Mouse (Mus musculus): ENCODE measurements around the gene Hmg20a. TPM values are rescaled to one million over a fixed set of nuclear protein-coding genes. Genes with fewer than 3 reads are reported as not detected.

Hmg20a gene
- polyA plus RNA-seq, 1 experiment from 2014 or later = 12.4 TPM

DNA sequence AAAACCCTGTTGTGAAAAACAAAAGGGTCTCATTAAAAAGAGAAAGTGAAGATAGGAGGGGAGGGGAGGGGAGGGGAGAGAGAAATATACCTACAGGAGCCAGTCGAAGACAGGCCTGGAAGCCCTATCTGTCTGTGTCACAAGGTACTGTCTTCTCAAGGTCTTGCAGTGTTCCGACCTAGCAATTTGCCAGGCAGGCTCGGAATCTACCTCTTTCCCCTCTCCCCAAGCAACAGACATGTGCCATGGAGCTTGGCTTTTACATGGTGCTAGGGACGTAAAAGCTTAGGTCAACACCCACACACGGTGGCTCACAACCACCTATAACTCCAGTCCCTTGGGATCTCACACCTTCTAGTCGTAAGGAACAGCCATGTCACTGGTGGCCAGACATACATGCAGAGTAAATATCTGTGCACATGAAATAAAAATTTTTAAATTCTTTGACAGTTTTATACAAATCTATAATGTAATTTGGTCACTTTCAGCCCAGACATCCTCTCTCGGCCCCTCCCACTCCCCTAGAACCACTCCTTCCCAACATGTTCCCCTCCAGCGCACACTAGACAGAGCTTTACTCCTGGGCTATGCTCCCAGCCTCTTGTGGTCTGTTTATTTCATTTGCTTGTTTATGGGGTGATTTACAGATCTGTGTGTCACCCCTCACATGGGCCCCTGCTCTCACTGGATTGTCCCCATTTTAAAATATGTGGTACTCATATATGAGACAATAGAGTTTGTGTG, 81.1 kb downstream of the Hmg20a start:
- H3K4me1 ChIP-seq (ENCODE audit: control insufficient read depth, low read depth, low read length) = no peaks in the 10 kb centered on the region; the same call in 1 of the 2 replicates
- H3K4me3 ChIP-seq (ENCODE audit: low read depth, low read length) = no peak overlapping the region
- no peak overlapping the region for H3K27ac ChIP-seq (ENCODE audit: low read length)
- H3K9me3 ChIP-seq (replicated peaks; ENCODE audit: control insufficient read depth, low read length) = no peaks in the 10 kb centered on the region
- no peak for ATAC-seq (ENCODE audit: low read depth)
- no peak overlapping the region for H3K9ac ChIP-seq (ENCODE audit: low read depth, low read length)
- no peaks in the 10 kb centered on the region for H3K27me3 ChIP-seq (ENCODE audit: control insufficient read depth, insufficient read depth, low read depth, low read length)
- H3K36me3 ChIP-seq (ENCODE audit: control insufficient read depth, insufficient read depth) = no peaks in the 10 kb centered on the region; the same call in 1 of the 2 replicates
- H3K4me2 ChIP-seq (ENCODE audit: low read depth, low read length) = no peak overlapping the region
- WGBS (ENCODE audit: insufficient replicate concordance) = 68% methylated on average over 8 of the region's 8 CpGs

GRCm38 (mm10) chr9:56500893-56501590, 82.6 kb downstream of the Hmg20a start:
- Histone ChIP-seq H3K4me2 (ENCODE audit: low read depth, low read length) (no peak overlapping the region), H3K9me3 (replicated peaks; ENCODE audit: control insufficient read depth, low read length) (no peaks in the 10 kb centered on the region), H3K27me3 (ENCODE audit: control insufficient read depth, insufficient read depth, low read depth, low read length) (no peaks in the 10 kb centered on the region), H3K4me1 (ENCODE audit: control insufficient read depth, low read depth, low read length) (no peaks in the 10 kb centered on the region; the same call in 1 of the 2 replicates), H3K4me3 (ENCODE audit: low read depth, low read length) (no peak overlapping the region), H3K36me3 (ENCODE audit: control insufficient read depth, insufficient read depth) (no peaks in the 10 kb centered on the region), H3K27ac (ENCODE audit: low read length) (no peak overlapping the region), H3K9ac (ENCODE audit: low read depth, low read length) (no peak overlapping the region)
- ATAC-seq (ENCODE audit: low read depth) = no peak
- WGBS (ENCODE audit: insufficient replicate concordance) = 66% methylated on average over 8 of the region's 8 CpGs

DNA sequence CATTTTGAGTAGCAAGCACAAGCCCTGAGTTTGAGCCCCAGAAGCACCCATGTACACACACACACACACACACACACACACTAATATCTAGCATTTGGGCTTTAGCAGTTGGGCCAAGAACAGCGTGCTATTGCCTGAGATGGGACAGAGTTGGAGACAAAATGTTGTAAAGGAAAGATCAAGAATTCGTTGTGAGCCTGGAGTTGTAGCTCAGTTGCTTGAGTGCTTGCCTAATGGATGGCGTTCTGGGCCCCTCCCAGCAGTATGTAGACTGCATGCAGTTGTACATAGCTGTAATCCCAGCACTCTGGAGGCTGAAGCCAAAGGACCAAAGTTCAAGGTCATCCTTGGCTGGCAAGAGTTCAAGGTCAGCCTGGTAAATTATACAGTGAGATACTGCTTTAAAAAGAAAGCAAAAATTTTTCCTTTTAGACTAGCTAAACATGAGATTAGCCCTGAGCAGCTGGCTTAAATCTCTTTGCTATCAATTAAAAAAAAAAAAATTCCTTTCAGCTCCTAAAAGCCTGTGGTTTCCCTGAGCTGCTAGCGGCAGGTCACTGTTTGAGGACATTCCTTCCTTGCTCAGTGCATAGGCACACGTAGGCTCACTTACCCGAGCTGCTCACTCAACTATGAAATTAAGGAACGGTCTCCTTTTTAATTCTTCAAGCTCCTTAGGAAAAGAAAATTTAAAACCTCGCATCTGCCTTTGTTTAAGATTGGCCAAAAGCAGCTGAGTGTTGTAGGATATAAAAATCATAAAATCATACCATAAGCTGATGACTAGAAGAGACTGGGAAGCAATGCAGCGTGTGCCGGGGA, 83.5 kb downstream of the Hmg20a start:
- Histone ChIP-seq H3K4me2 (ENCODE audit: low read depth, low read length) (no peak overlapping the region), H3K27me3 (ENCODE audit: control insufficient read depth, insufficient read depth, low read depth, low read length) (no peaks in the 10 kb centered on the region), H3K4me1 (ENCODE audit: control insufficient read depth, low read depth, low read length) (no peaks in the 10 kb centered on the region; the same call in none of the 2 replicates), H3K9ac (ENCODE audit: low read depth, low read length) (no peak overlapping the region), H3K27ac (ENCODE audit: low read length) (no peak overlapping the region), H3K36me3 (ENCODE audit: control insufficient read depth, insufficient read depth) (no peaks in the 10 kb centered on the region), H3K9me3 (replicated peaks; ENCODE audit: control insufficient read depth, low read length) (no peaks in the 10 kb centered on the region), H3K4me3 (ENCODE audit: low read depth, low read length) (no peak overlapping the region)
- WGBS (ENCODE audit: insufficient replicate concordance) = 60% methylated on average over 10 of the region's 10 CpGs
- ATAC-seq (ENCODE audit: low read depth) = no peak

- 65% methylated on average over 8 of the region's 8 CpGs for WGBS (ENCODE audit: insufficient replicate concordance)
- H3K27me3 ChIP-seq (ENCODE audit: control insufficient read depth, insufficient read depth, low read depth, low read length) = no peaks in the 10 kb centered on the region
- H3K4me3 ChIP-seq (ENCODE audit: low read depth, low read length) = no peak overlapping the region
- no peaks in the 10 kb centered on the region; the same call in none of the 2 replicates for H3K4me1 ChIP-seq (ENCODE audit: control insufficient read depth, low read depth, low read length)
- H3K36me3 ChIP-seq (ENCODE audit: control insufficient read depth, insufficient read depth) = no peaks in the 10 kb centered on the region
- ATAC-seq (ENCODE audit: low read depth) = no peak
- H3K4me2 ChIP-seq (ENCODE audit: low read depth, low read length) = no peak overlapping the region
- H3K9ac ChIP-seq (ENCODE audit: low read depth, low read length) = no peak overlapping the region
- H3K9me3 ChIP-seq (replicated peaks; ENCODE audit: control insufficient read depth, low read length) = no peaks in the 10 kb centered on the region
- H3K27ac ChIP-seq (ENCODE audit: low read length) = 0 out of 2 replicates have a peak overlapping the region, but pooled peaks have one; percentile 5
These were observed 84.1 kb downstream of the Hmg20a start for GRCm38 (mm10) chr9:56502543-56502971.

DNA sequence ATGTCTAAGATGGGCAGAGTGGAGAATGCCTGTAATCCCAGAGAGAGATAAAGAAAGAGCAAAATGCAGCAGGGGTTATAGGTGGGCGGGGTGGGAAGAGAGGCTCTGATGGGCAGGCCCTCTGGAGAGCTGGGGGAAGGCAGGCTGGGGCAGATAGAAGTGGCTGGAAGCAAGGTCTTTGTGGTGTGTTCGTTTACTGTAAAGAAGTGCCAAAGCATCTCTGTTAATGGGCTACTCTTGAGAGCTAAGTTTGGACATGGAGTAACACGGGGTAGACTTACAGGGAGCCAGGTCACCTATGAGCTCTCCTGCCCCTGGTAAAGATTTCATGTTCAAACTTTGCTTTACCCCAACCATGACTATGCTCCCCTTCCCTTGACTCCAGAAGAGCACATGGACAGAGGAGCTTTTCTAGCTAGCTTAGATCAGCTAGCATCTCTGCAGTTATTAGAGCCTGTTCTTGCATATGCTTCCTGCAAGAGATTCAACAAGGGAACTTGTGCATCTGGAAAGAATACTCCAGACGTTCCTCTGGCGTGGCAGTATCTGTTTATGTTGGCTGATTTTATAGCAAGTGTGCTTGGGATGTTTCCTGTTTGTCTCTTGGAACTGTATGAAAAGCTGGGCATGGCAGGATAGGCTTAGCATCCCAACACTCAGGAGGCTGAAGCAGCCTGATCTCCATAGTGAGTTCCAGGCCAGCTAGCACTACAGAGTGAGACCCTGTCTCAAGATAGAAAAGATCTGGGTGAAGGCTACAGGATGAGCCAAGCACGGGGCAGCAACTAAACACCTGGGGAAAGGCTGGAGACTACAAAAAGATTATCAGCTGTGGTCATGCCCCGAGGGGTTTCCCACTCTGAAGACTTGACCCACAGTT, 85.5 kb downstream of the Hmg20a start:
- Histone ChIP-seq H3K4me2 (ENCODE audit: low read depth, low read length) (no peak overlapping the region), H3K27ac (ENCODE audit: low read length) (peak overlapping the region; percentile 30; the same call in 1 of the 2 replicates), H3K4me3 (ENCODE audit: low read depth, low read length) (no peak overlapping the region), H3K36me3 (ENCODE audit: control insufficient read depth, insufficient read depth) (no peaks in the 10 kb centered on the region), H3K9ac (ENCODE audit: low read depth, low read length) (no peak overlapping the region), H3K9me3 (replicated peaks; ENCODE audit: control insufficient read depth, low read length) (no peaks in the 10 kb centered on the region), H3K4me1 (ENCODE audit: control insufficient read depth, low read depth, low read length) (no peaks in the 10 kb centered on the region; the same call in none of the 2 replicates), H3K27me3 (ENCODE audit: control insufficient read depth, insufficient read depth, low read depth, low read length) (no peaks in the 10 kb centered on the region)
- 39% methylated on average over 7 of the region's 7 CpGs for WGBS (ENCODE audit: insufficient replicate concordance)
- no peak for ATAC-seq (ENCODE audit: low read depth)

- 42% methylated on average over 5 of the region's 5 CpGs for WGBS (ENCODE audit: insufficient replicate concordance)
- H3K36me3 ChIP-seq (ENCODE audit: control insufficient read depth, insufficient read depth) = no peaks in the 10 kb centered on the region
- H3K27me3 ChIP-seq (ENCODE audit: control insufficient read depth, insufficient read depth, low read depth, low read length) = no peaks in the 10 kb centered on the region
- no peak overlapping the region for H3K4me3 ChIP-seq (ENCODE audit: low read depth, low read length)
- no peak overlapping the region for H3K4me2 ChIP-seq (ENCODE audit: low read depth, low read length)
- no peaks in the 10 kb centered on the region; the same call in 1 of the 2 replicates for H3K4me1 ChIP-seq (ENCODE audit: control insufficient read depth, low read depth, low read length)
- peak overlapping the region; percentile 30; the same call in 1 of the 2 replicates for H3K27ac ChIP-seq (ENCODE audit: low read length)
- H3K9me3 ChIP-seq (replicated peaks; ENCODE audit: control insufficient read depth, low read length) = no peaks in the 10 kb centered on the region
- no peak for ATAC-seq (ENCODE audit: low read depth)
- no peak overlapping the region for H3K9ac ChIP-seq (ENCODE audit: low read depth, low read length)
These were observed 86.1 kb downstream of the Hmg20a start for GRCm38 (mm10) chr9:56504511-56504910.

- Histone ChIP-seq H3K4me1 (ENCODE audit: control insufficient read depth, low read depth, low read length) (no peaks in the 10 kb centered on the region; the same call in 1 of the 2 replicates), H3K9me3 (replicated peaks; ENCODE audit: control insufficient read depth, low read length) (no peaks in the 10 kb centered on the region), H3K36me3 (ENCODE audit: control insufficient read depth, insufficient read depth) (no peaks in the 10 kb centered on the region), H3K27me3 (ENCODE audit: control insufficient read depth, insufficient read depth, low read depth, low read length) (no peaks in the 10 kb centered on the region), H3K4me3 (ENCODE audit: low read depth, low read length) (no peak overlapping the region), H3K9ac (ENCODE audit: low read depth, low read length) (no peak overlapping the region), H3K4me2 (ENCODE audit: low read depth, low read length) (no peak overlapping the region), H3K27ac (ENCODE audit: low read length) (no peak overlapping the region; the same call in 1 of the 2 replicates)
- no peak for ATAC-seq (ENCODE audit: low read depth)
- WGBS (ENCODE audit: insufficient replicate concordance) = 58% methylated on average over 9 of the region's 9 CpGs
These were observed 86.8 kb downstream of the Hmg20a start for GRCm38 (mm10) chr9:56505083-56505792.

Data from liver, embryonic 16.5 days (tissue).